Mouse (Mus musculus): ENCODE measurements around the gene Ppp3ca. TPM values are rescaled to one million over a fixed set of nuclear protein-coding genes. Genes with fewer than 3 reads are reported as not detected.

Gene Ppp3ca
- 84.3 and 92.4 TPM in 2 replicates for polyA plus RNA-seq (2016; fragmentation: Nextera tagmentation; extraction: Ambion mirVana)

- Histone ChIP-seq H3K27me3 (no peaks in the 10 kb centered on the region), H3K4me2 (peak within 1 kb of the TSS; percentile 77), H3K36me3 (replicated peaks) (no peaks in the 10 kb centered on the region), H3K4me3 (replicated peaks) (peak within 1 kb of the TSS; percentile 83), H3K9me3 (no peaks in the 10 kb centered on the region), H3K4me1 (peaks cover 21% of the 10 kb centered on the region), H3K27ac (peak within 1 kb of the TSS; percentile 95), H3K9ac (peak within 1 kb of the TSS; percentile 87)
- ATAC-seq (ENCODE audit: low FRiP score) = 0 out of 2 replicates have a peak, but pooled peaks have one; percentile 48
- WGBS = 0% methylated on average over 19 of the region's 43 CpGs
Observed at GRCm38 (mm10) chr3:136670110-136670359, at the start of gene Ppp3ca. Gene Ppp3ca (plus strand): TSS chr3:136670124.

- H3K9ac ChIP-seq = no peak overlapping the region
- no peaks in the 10 kb centered on the region for H3K36me3 ChIP-seq (replicated peaks)
- no peaks in the 10 kb centered on the region for H3K27me3 ChIP-seq
- H3K4me2 ChIP-seq = no peak overlapping the region
- WGBS = 81% methylated on average over 5 of the region's 5 CpGs
- no peaks in the 10 kb centered on the region for H3K4me1 ChIP-seq
- ATAC-seq (ENCODE audit: low FRiP score) = no peak
- no peaks in the 10 kb centered on the region for H3K9me3 ChIP-seq
- no peak overlapping the region for H3K4me3 ChIP-seq (replicated peaks)
- H3K27ac ChIP-seq = no peak overlapping the region
Observed at GRCm38 (mm10) chr3:136640544-136641230, 29.2 kb upstream of the Ppp3ca start.

DNA sequence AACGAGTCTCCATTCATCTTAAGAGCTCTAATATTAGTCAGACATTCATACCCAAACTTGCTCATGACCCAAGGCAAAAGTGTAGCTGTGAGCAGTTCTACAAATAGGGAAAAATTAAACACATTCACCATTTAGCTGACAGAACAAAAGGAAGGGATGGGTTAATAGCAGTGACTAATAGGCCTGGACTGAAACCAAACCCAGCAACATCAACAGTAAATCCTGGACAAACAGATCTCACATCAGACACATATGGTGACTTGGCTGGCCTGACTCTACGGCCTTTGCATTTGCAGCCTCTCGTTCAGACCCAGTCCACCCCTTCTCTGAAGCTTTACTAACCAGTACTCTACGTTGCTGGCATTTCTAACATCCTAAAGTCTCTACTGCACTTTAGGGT lies 19.0 kb upstream of the Ppp3ca start:
- no peaks in the 10 kb centered on the region for H3K27me3 ChIP-seq
- no peaks in the 10 kb centered on the region for H3K36me3 ChIP-seq (replicated peaks)
- WGBS = 67% methylated on average over 4 of the region's 4 CpGs
- H3K4me2 ChIP-seq = no peak overlapping the region
- no peaks in the 10 kb centered on the region for H3K9me3 ChIP-seq
- H3K9ac ChIP-seq = no peak overlapping the region
- H3K4me3 ChIP-seq (replicated peaks) = no peak overlapping the region
- ATAC-seq (ENCODE audit: low FRiP score) = no peak
- no peak overlapping the region for H3K27ac ChIP-seq
- H3K4me1 ChIP-seq = peaks cover 5% of the 10 kb centered on the region; the same call in 1 of the 2 replicates

GRCm38 (mm10) chr3:136651496-136651895 lies 18.4 kb upstream of the Ppp3ca start:
- ATAC-seq (ENCODE audit: low FRiP score) = no peak
- H3K9me3 ChIP-seq = no peaks in the 10 kb centered on the region
- H3K4me2 ChIP-seq = no peak overlapping the region; the same call in 1 of the 2 replicates
- H3K27me3 ChIP-seq = no peaks in the 10 kb centered on the region
- no peaks in the 10 kb centered on the region for H3K36me3 ChIP-seq (replicated peaks)
- H3K4me3 ChIP-seq (replicated peaks) = no peak overlapping the region
- WGBS = 22% methylated on average over 6 of the region's 6 CpGs
- H3K27ac ChIP-seq = no peak overlapping the region
- H3K9ac ChIP-seq = no peak overlapping the region
- H3K4me1 ChIP-seq = peaks cover 5% of the 10 kb centered on the region; the same call in 1 of the 2 replicates

- Histone ChIP-seq H3K4me1 (peaks cover 1% of the 10 kb centered on the region; the same call in 1 of the 2 replicates), H3K27me3 (no peaks in the 10 kb centered on the region), H3K9ac (no peak overlapping the region), H3K36me3 (replicated peaks) (no peaks in the 10 kb centered on the region), H3K4me2 (no peak overlapping the region), H3K27ac (no peak overlapping the region), H3K4me3 (replicated peaks) (no peak overlapping the region), H3K9me3 (no peaks in the 10 kb centered on the region)
- ATAC-seq (ENCODE audit: low FRiP score) = no peak
- 81% methylated on average over 3 of the region's 3 CpGs for WGBS
Observed at GRCm38 (mm10) chr3:136656460-136657035, 13.4 kb upstream of the Ppp3ca start.

DNA sequence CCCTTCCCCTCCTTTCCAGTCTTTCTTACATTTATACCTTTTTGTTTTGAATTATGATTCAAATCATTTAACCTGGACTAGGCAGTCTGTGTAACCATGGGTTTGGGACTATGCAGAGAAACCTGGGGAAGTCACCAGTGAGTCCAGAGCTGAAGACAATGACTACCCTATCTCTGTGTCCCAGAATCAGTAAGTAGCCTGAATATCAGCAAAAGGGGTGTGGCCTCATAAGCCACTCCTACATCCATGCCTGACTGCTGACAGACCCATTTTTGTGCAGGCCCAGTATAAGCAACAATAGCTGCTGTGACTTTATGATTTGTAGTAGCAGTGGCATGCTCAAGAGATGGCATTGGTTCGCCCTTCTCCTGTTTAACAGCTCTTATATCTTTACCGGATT lies 11.2 kb upstream of the Ppp3ca start:
- Histone ChIP-seq H3K4me3 (replicated peaks) (no peak overlapping the region), H3K27me3 (no peaks in the 10 kb centered on the region), H3K9ac (no peak overlapping the region), H3K36me3 (replicated peaks) (no peaks in the 10 kb centered on the region), H3K9me3 (no peaks in the 10 kb centered on the region), H3K4me2 (no peak overlapping the region), H3K27ac (no peak overlapping the region), H3K4me1 (no peaks in the 10 kb centered on the region)
- ATAC-seq (ENCODE audit: low FRiP score) = no peak
- 93% methylated on average over 2 of the region's 2 CpGs for WGBS

GRCm38 (mm10) chr3:136665119-136665518 lies 4.8 kb upstream of the Ppp3ca start:
- 72% methylated on average over 1 of the region's 1 CpGs for WGBS
- no peak overlapping the region for H3K9ac ChIP-seq
- no peaks in the 10 kb centered on the region for H3K27me3 ChIP-seq
- H3K4me1 ChIP-seq = peaks cover 6% of the 10 kb centered on the region
- no peak overlapping the region for H3K4me3 ChIP-seq (replicated peaks)
- no peaks in the 10 kb centered on the region for H3K9me3 ChIP-seq
- no peak overlapping the region for H3K27ac ChIP-seq
- no peak overlapping the region for H3K4me2 ChIP-seq
- H3K36me3 ChIP-seq (replicated peaks) = no peaks in the 10 kb centered on the region
- no peak for ATAC-seq (ENCODE audit: low FRiP score)

DNA sequence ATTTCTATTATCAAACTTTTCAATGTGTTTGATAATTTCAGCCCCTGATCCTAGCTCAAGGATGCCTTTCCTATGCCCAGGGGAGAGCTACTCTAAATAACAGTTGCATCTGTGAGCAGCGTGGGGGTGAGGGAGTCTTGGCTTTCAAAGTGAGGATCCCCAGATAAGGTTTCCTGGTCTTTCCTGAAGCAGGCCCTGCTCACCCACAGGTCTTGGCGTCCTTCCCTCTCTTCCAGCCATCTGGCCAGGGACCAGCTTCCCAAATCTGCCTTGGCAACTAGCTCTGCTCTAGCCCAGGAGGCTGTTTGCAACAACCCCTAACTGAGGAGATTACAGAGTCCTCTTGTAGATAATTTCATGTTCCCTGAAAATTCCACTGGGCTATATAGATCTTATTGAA lies 1.9 kb upstream of the Ppp3ca start:
- WGBS = 82% methylated on average over 2 of the region's 2 CpGs
- Histone ChIP-seq H3K36me3 (replicated peaks) (no peaks in the 10 kb centered on the region), H3K4me3 (replicated peaks) (no peak overlapping the region), H3K27me3 (no peaks in the 10 kb centered on the region), H3K9me3 (no peaks in the 10 kb centered on the region), H3K27ac (no peak overlapping the region), H3K9ac (no peak overlapping the region), H3K4me1 (peaks cover 14% of the 10 kb centered on the region), H3K4me2 (no peak overlapping the region)
- ATAC-seq (ENCODE audit: low FRiP score) = no peak

- peak overlapping the region; percentile 87 for H3K9ac ChIP-seq
Observed at GRCm38 (mm10) chr3:136669231-136670109, 454 bp upstream of the Ppp3ca start.

GRCm38 (mm10) chr3:136670360-136671131 lies 622 bp downstream of the Ppp3ca start:
- peak; percentile 59 for ATAC-seq (ENCODE audit: low FRiP score)
- H3K4me2 ChIP-seq = peak overlapping the region; percentile 77
- H3K4me3 ChIP-seq (replicated peaks) = peak overlapping the region; percentile 83
- H3K4me1 ChIP-seq = peaks cover 21% of the 10 kb centered on the region
- no peaks in the 10 kb centered on the region for H3K9me3 ChIP-seq
- no peaks in the 10 kb centered on the region for H3K27me3 ChIP-seq
- under 1% methylated on average over 92 of the region's 92 CpGs for WGBS
- H3K9ac ChIP-seq = peak overlapping the region; percentile 87
- H3K27ac ChIP-seq = peak overlapping the region; percentile 95
- H3K36me3 ChIP-seq (replicated peaks) = no peaks in the 10 kb centered on the region

More at GRCm38 (mm10) chr3:136669231-136670109, 454 bp upstream of the Ppp3ca start:
- H3K27ac ChIP-seq = peak overlapping the region; percentile 95
- peak overlapping the region; percentile 83 for H3K4me3 ChIP-seq (replicated peaks)
- no peaks in the 10 kb centered on the region for H3K36me3 ChIP-seq (replicated peaks)
- WGBS = under 1% methylated on average over 53 of the region's 56 CpGs
- no peaks in the 10 kb centered on the region for H3K27me3 ChIP-seq
- H3K4me1 ChIP-seq = peaks cover 21% of the 10 kb centered on the region
- peak; percentile 98 for ATAC-seq (ENCODE audit: low FRiP score)
- no peaks in the 10 kb centered on the region for H3K9me3 ChIP-seq
- peak overlapping the region; percentile 77 for H3K4me2 ChIP-seq

- WGBS = under 1% methylated on average over 50 of the region's 52 CpGs
- peak; percentile 27 for ATAC-seq (ENCODE audit: low FRiP score)
- Histone ChIP-seq H3K27ac (peak overlapping the region; percentile 95), H3K4me2 (peak overlapping the region; percentile 77), H3K4me1 (peaks cover 21% of the 10 kb centered on the region), H3K36me3 (replicated peaks) (no peaks in the 10 kb centered on the region), H3K27me3 (no peaks in the 10 kb centered on the region), H3K9me3 (no peaks in the 10 kb centered on the region), H3K9ac (peak overlapping the region; percentile 87), H3K4me3 (replicated peaks) (peak overlapping the region; percentile 83)
Observed at GRCm38 (mm10) chr3:136671161-136671939, 1.4 kb downstream of the Ppp3ca start.

All from forebrain, embryonic 12.5 days (tissue).